Mouse (Mus musculus): Measurements from ENCODE around the gene Vwc2. TPM values are rescaled to one million over a fixed set of nuclear protein-coding genes. Genes with fewer than 3 reads are reported as not detected.

Vwc2 gene
- not detected for polyA plus RNA-seq (2017; shearing (Covaris generic))

DNA sequence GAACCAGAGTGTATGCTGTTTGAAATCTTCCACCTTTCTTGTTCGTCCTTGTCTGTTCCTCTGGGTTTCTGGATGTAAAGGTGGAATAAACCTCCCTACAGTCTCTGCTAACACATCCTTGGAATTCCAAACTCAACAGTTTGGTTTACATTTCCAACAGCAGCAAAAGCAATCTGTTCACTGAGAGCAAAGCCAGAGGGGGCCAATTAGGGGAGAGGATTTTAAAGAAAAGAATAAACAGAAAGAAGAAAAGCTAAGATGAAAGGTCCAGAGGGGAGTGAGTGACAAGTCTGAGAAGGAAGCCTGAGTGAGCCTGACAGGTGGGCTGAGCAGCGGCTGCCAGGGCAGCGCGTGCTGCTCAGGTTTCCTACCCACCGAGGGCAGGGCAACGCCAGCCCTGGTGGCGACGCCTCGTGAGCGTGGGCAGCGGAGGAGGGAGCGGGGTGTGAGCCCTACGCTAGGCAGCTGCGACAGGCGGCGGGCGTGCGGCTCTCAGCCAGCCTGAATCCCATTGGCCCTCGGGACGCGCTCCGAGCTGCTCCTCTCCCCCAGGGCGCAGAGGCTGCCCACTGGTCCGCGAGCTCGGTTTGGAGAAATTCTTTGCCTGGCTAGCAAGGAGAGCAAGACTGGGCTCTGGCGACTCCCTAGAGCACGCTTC, at the start of gene Vwc2:
Gene Vwc2 (plus strand): TSS at position 648 of the 658 bp plus-strand sequence.

Data from activated CD4-positive, CD25-positive, alpha-beta regulatory T cell, adult 9 weeks (primary cell).